Mouse (Mus musculus) layer of hippocampus, adult 6 months (tissue): ENCODE data around the gene Tmem107. TPM values are rescaled to one million over a fixed set of nuclear protein-coding genes. Genes with fewer than 3 reads are reported as not detected.

Experiments
- long read RNA-seq, 2 experiments: library from polyadenylated mRNA; unstranded; transcript quantifications; one replicate each; pipeline ENCODE4 v2.0.0; 2019 to 2020
- polyA plus RNA-seq: library from polyadenylated mRNA; unstranded; fragments of <200 nt; fragmentation: Nextera tagmentation; gene quantifications from 2 replicates; pipeline ENCODE4 v1.2.3, GENCODE M21; 2021

The Tmem107 gene
- polyA plus RNA-seq = 40.3 and 42.2 TPM in 2 replicates
- long read RNA-seq, experiment 1, transcript Tmem107-201 (5 exons, 779 nt) = major isoform, 24 of 31 reads
- long read RNA-seq, experiment 1, partial matches to known transcripts = 1 of 31 reads
- long read RNA-seq, experiment 1, other reads (novel, unspliced or antisense) = 5 of 31 reads
- long read RNA-seq, experiment 2, transcript Tmem107-201 (5 exons, 779 nt) = major isoform, 9 of 15 reads
- long read RNA-seq, experiment 2, partial matches to known transcripts = 1 of 15 reads
- long read RNA-seq, experiment 2, other reads (novel, unspliced or antisense) = 2 of 15 reads

GRCm38 (mm10) chr11:69070590-69071222 is at the start of gene Tmem107:
Gene Tmem107, plus strand, starts transcription at chr11:69070806.

GRCm38 (mm10) chr11:69045531-69046394 is 24.8 kb upstream of the Tmem107 start, which contains the start of gene Aurkb:
Gene Aurkb, plus strand, starts transcription at chr11:69045647.

GRCm38 (mm10) chr11:69059357-69059974 is 11.1 kb upstream of the Tmem107 start, which contains the start of gene Borcs6:
Gene Borcs6, plus strand, starts transcription at chr11:69059717.

DNA sequence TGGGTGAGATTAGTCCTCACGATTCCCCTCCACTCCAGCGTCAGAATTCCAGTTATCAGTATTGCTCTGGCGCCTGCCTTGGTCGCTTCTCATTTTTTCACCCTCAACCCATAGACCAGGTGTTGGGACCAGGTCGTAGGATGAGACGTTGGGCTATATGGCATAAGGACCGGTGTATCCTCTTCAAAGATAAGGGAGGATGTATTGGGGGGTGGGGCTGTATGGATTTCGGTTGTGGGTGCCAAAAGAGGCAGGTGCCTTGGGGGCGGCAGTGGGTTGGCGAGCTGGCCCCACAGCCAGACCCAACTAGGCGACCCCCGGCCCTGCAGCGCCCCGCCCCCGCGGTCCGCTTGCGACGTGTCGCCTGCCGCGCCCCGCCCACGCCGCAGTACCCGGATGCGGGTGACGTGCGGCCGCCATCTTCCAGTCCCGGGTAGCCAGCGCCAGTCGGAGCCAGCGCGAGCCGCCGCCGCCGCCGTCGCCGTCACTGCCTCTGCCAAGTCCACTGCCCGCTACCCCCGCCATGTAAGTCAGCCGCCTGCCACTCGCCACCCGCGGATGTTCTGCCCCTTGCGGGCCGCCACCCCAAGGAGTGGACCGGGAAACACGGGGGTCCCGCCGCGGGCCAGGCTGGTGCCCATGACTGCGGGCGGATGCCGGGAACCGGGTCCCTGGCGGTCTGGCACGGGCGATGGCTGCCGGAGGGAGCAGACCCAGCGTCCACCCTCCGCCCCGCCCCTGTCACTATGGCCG is 17.7 kb downstream of the Tmem107 start, which contains the start of gene Vamp2:
Gene Vamp2, plus strand, starts transcription at position 388 of the 753 bp plus-strand sequence.

DNA sequence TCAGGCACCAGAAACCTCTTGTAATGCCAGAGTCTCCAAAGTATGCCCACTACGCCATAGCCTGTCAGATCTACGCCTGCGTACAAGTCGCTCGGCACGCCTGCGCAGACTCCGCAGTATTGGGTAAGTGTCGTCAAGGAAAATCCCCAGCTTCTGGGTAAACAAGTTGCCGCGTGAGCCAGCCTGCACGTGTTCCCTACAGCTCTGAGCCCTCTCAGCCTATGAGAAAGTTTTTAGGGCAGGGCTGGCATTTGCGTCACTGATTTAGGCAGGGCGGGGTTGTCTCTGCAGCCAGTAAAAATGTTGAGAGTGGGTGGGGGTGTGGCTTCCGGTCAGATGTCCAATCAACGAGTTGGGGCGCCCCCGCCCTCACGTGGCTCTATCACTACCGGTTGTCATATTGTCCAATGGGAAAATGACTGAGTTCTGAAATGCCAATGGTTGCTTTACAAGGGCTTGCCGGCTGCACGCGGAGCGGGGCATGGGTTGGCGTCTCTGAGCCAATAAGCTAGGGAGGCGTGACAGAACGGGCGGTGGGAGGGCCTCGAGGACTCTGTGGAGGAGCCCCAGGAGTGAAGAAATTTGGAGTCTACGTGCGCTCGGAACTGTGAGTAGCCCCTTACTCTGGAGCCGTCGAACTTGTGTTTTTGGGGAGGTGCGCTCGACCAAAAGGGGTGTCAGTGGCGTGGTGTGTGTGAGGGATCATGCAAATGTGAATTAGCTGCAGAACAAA is 24.3 kb downstream of the Tmem107 start, which contains the start of gene Per1:
Gene Per1, plus strand, starts transcription at position 521 of the 733 bp plus-strand sequence.

DNA sequence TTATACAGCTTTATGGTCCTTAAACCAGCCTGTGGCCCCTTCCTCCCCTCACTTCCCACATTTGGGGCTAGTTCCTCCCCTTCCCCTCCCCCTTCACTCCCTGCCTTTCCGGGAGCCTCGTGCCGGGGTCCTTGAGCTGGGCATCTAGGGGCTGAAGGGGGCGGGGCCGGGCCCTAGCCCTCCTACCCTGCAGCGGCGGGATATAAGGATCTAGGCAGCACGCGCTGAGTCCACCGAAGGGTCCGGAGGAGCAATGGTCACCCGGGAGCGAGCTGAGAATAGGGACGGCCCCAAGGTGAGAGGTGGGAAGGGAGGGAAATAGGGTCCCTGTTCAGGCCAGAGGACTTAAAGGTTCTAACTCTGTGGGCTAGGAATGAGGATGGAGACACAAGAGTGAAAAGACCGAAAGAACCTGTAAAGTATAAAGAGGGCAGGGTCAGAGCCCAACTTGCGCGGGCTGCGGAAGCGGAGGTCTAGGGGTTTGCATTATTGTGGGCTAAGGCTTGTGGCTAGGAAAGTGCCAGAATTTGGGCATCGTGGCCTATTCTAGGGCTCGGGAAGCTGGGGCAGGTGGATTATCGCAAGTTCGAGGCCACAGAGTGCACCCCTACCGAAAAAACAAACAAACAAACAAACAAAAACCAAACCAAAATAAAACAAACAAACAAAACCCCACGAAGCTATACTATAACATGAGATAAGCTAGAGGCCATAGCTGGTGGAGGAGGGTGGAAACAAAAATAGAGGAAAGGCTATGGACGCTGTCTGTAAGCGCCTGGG is 49.8 kb downstream of the Tmem107 start, which contains the start of gene Hes7:
Gene Hes7, plus strand, starts transcription at position 184 of the 780 bp plus-strand sequence.

DNA sequence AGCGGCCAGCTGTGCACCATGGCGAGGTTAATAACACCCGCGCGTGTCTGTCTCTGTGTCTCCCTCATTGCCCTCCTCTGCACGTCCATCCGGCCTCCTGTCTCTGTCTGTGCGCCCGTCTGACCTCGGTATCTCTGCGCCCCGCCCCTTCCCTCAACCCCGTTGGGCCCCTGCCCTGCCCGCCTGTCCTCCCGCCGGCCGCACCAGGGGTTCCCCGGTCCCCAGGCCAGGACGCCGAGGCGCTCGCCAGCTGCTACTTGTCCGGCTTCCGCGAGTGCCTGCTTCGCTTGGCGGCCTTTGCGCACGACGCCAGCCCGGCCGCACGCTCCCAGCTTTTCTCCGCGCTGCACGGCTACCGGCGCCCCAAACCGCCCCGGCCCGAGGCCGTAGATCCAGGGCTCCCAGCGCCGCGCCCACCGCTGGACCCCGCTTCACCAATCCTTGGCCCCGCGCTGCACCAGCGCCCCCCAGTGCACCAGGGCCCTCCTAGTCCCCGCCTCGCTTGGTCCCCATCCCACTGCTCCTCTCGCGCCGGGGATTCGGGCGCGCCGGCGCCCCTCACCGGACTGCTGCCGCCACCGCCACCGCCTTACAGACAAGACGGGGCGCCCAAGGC is 51.8 kb downstream of the Tmem107 start, which contains the start of gene 9130213A22Rik:
Gene 9130213A22Rik, minus strand, starts transcription at position 254 of the 616 bp plus-strand sequence.

Other genes with a start within 250 kb of the Tmem107 start
- gene Ndel1, start 198.9 kb upstream of the Tmem107 start, polyA plus RNA-seq = 71.2 and 71.4 TPM in 2 replicates
- gene Rnf222, start 182.3 kb upstream of the Tmem107 start, polyA plus RNA-seq = not detected in 2 replicates
- gene Rpl26, start 169.2 kb upstream of the Tmem107 start, polyA plus RNA-seq = 3,357 and 3,616 TPM in 2 replicates
- not detected in 2 replicates for gene Odf4, start 143.7 kb upstream of the Tmem107 start, polyA plus RNA-seq
- 2.4 TPM in 2 replicates for gene Arhgef15, start 113.3 kb upstream of the Tmem107 start, polyA plus RNA-seq
- 1.9 and 2.4 TPM in 2 replicates for gene Slc25a35, start 102.7 kb upstream of the Tmem107 start, polyA plus RNA-seq
- 25.3 and 26.8 TPM in 2 replicates for gene Rangrf, start 95.6 kb upstream of the Tmem107 start, polyA plus RNA-seq
- 8.4 and 21.6 TPM in 2 replicates for gene Pfas, start 62.3 kb upstream of the Tmem107 start, polyA plus RNA-seq
- 16.8 and 19.8 TPM in 2 replicates for gene Ctc1, start 54.9 kb upstream of the Tmem107 start, polyA plus RNA-seq
- 0.54 TPM in 2 replicates for gene Aurkb, start 25.2 kb upstream of the Tmem107 start, polyA plus RNA-seq
- 11.4 and 13.2 TPM in 2 replicates for gene Borcs6, start 11.1 kb upstream of the Tmem107 start, polyA plus RNA-seq
- 412 and 583 TPM in 2 replicates for gene Vamp2, start 17.7 kb downstream of the Tmem107 start, polyA plus RNA-seq
- gene Per1, start 24.4 kb downstream of the Tmem107 start, polyA plus RNA-seq = 30.5 and 39.5 TPM in 2 replicates
- 0.53 and 0.58 TPM in 2 replicates for gene Hes7, start 49.6 kb downstream of the Tmem107 start, polyA plus RNA-seq
- 0.84 and 0.90 TPM in 2 replicates for gene 9130213A22Rik, start 51.8 kb downstream of the Tmem107 start, polyA plus RNA-seq
- gene Aloxe3, start 55.1 kb downstream of the Tmem107 start, polyA plus RNA-seq = 5.9 and 8.6 TPM in 2 replicates
- gene Alox12b, start 86.2 kb downstream of the Tmem107 start, polyA plus RNA-seq = 2.7 and 2.8 TPM in 2 replicates
- 3.5 and 5.1 TPM in 2 replicates for gene Alox8, start 127.0 kb downstream of the Tmem107 start, polyA plus RNA-seq
- 0.44 and 0.55 TPM in 2 replicates for gene Gucy2e, start 166.2 kb downstream of the Tmem107 start, polyA plus RNA-seq